Mouse (Mus musculus): ENCODE measurements at regions not wholly inside any gene's neighbourhood (a gene's known extent, or its start where the extent isn't known, plus 50 kb on each side); places are given as distances from the start of the nearest gene placed in this dataset.
"Not testable (repeated sequence)": the region's sequence is repeated elsewhere in the genome, so short reads cannot be mapped to it uniquely, and the experiment has no call there.

DNA sequence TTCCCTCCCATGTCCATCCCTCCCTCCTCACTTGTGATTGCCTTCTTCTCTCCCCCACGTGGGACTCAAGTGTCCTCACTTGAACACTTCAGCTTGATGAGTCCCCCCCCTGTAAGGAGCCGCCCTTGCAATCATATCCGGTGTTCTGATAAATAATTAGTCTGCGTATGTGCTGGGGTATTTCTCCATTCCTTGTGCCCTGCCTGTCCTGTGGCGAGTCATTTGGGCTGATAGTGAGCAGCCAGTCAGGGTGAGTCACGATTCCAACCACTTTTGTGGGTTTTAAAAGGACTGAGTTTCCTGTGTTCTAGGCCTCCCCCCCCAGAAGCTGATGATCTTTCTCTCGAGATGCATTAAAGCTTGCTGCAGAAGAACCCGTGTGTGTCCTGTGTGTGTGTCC lies 820.9 kb downstream of the Kcnt2 start:
- in situ Hi-C loops (cut with MboI, MseI), result not testable (repeated sequence)

DNA sequence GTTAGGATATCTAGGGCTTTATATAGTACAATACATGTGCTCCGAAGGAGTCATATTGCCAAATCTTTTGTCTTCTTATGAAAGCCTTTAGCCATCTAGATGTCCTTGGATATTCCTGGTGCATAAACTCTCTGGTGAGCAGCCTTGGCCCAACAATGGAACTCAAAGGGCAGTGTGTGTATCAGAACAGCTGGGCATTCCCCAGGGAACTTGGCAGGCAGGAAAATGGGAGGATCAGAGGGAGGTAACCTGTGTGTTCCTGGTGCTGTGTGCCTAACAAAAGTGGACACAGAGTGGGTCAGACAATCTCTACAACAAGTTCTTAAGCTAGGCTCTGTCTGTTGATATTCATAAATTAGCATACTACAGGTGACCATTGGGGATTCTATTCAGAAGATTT lies 851.6 kb downstream of the Kcnt2 start:
- in situ Hi-C loops (cut with MboI, MseI), result no loop called here

DNA sequence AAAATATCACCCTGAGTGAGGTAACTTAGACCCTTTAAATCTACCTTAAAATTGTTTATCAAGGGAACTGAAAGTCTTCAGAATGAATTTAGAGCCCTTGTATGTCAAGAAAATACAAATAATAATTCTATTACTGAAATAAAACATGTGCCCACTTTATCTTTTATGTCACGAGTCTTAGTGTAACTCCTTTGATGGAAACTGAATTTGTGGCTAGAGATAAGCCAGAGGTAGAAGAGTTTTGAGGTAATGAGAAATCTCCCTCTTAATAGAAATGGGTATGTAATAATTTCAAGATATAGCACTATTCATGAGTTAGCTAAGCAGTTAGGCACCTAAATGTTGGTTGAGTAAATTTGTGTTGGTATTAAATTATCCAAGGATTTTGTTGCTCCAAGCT lies 856.6 kb downstream of the Kcnt2 start:
- in situ Hi-C loops (cut with MboI, MseI), result loop anchor here (10.0 kb wide), 1 partner anchor 218 kb away; no protein-coding TSS in a partner anchor

DNA sequence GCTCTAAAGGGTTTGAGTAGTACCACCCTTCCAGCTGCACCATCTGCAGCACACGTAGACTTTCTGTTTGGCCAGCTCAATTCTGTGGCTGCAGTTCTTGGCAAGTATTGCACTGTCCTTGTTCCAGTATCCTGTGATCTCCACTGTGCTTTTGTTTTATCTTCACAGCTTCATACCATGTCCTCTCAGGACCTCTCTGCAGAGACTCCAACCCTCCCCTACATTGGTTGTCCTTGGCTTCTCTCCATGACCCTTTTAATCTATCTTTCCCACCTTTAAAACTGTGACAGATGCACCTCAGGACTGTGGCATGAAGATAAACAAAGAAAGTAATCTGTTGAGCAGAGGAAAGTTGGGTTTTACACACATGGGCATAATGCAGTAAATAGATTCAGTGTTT lies 858.1 kb downstream of the Kcnt2 start:
- in situ Hi-C loops (cut with MboI, MseI), result loop anchor here (10.0 kb wide), 1 partner anchor 219 kb away; no protein-coding TSS in a partner anchor

DNA sequence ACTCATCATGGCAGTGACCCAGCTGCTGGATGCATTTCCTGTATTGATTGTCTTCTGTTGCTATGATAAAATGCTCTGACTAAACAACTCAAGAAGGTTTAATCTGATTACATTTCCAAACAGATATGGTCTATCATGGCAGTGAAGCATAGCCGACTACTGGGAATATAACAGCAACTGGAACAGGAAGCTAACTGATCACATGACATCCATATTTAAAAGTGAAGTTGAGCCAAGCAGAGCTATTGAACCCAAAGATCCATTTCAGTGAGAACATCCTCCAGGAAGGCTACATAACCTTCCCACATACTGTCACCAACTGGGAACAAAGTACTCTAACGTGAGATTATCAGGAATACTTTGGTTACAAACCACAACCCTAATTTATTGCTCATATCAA lies 858.7 kb downstream of the Kcnt2 start:
- in situ Hi-C loops (cut with MboI, MseI), result loop anchor here (10.0 kb wide), 1 partner anchor 220 kb away; no protein-coding TSS in a partner anchor

DNA sequence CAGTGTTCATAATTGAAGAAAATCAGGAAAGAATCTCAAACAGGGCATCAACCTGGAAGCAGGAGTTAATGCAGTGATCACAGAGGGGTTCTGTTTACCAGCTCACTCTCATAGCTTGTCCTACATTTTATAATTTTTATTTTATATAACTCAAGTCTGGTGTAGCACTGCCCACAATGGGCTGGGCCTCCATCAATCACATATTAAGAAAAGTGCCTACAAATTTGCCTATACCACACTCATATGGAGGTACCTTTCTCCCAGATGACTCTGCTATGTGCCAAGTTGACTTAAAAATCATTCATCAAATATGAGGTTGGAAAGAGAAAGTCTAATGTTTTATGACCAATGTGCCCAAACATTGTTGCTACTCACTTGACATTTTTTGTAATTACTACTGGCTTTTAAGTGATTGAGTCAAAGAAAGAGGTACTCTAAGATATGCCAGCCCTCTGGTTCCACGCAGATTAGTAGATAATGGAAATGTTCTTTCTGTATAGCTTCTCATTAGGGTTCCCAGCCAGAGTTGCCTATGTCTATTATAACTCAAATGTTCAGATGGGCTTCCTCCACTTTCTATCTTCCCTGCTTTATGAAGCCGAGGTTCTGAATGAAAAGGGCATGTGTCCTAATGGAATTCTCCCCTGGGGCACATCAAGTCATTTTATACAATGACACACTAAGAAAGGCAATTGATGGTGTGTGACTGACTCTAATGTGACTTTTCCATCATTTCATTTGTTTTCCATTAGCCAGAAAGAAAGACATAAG lies 891.0 kb downstream of the Kcnt2 start:
- in situ Hi-C loops (cut with MboI, MseI), result no loop called here

DNA sequence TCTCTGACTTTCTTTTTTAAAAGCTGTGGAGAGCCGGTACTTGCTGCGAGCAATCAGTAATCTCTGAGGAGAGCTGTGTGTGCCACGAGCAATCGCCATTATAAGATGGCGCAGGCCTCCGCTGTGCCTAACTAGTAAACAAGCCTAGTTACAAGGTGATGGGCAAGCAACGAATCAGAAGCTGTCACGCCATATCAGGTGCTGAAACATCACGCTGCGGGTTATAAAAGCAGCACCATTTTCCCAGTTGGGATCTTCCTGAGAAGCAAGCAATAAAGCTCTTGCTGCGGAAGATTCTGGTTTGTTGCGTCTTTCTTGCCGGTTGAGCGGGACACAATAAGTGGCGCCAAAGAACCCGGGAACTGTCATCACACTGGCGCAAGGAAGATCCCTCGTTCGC lies 894.2 kb downstream of the Kcnt2 start:
- in situ Hi-C loops (cut with MboI, MseI), result not testable (repeated sequence)

DNA sequence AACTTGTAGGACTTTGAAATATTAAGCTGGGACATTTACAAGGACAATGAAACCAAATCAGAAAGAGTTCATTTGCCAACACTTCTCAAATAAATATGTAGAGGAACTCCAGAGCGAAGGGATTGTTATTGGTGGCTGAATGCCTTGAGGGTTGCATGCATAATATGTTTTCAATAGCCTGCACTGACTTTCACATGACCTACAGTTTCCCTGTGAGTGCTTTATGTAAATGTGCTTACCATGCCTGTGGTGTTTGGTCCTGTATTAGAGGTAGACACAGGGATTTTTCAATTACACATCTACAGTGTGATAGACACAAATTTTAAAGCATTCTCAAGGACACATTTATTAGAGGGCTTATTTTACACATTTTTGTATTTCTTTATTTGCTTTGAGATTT lies 899.8 kb downstream of the Kcnt2 start:
- in situ Hi-C loops (cut with MboI, MseI), result no loop called here

DNA sequence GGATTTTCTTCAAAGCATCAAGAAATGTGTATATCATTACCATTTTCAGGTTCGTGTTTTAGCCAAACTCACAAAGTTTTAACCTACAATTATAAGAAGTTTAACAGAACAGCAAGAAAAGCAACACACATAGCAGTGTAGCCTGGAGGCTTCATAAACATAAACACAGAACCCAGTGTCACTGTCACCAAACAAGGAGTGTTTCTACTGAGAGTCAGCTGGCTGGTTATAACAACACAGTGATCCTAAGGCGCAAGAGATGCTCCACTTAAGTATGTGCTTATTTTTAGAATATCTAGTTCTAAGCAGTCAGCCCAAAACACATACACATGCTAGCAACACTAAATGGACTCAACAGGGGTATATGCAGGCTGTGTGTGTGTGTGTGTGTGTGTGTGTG lies 903.9 kb downstream of the Kcnt2 start:
- in situ Hi-C loops (cut with MboI, MseI), result no loop called here

DNA sequence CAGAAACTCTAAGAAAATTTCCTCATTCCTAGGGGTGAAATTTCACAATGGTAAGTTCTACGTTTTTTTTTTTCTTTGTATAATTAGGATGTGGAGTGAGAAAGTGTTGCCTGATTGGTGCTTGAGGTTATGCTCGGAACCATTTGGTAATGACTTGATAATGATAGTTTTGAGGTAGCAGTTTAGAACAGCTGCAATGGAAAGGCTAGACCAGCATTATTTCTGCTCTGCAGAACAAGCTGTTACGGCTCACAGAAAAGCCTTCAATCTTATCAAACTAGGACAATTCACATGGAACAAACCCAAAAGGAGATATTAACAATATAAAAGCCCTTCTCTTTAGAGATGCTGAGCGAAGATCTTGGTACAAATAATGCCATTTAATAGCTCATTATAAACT lies 908.6 kb downstream of the Kcnt2 start:
- in situ Hi-C loops (cut with MboI, MseI), result no loop called here

DNA sequence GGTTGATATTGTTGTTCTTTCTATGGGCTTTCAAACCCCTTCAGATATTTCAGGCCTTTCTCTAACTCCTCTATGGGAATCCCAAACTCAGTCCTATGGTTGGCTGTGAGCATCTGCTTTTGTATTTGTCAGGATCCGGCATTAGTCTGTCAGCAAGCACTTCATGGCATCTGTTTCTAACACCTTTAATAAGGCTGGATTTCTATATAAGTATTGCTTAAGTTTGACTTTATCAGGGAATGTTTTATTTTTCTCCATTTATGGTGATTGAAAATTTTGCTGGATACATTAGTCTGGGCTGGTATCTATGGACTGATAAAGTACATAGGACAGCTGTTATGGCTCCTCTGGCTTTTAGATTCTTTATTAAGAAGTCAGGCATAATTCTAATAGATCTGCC lies 915.8 kb downstream of the Kcnt2 start:
- in situ Hi-C loops (cut with MboI, MseI), result no loop called here

All from T-helper 1 cell (primary cell).